Mouse (Mus musculus): ENCODE data around the gene Fkbp1a.

The Fkbp1a gene

DNA sequence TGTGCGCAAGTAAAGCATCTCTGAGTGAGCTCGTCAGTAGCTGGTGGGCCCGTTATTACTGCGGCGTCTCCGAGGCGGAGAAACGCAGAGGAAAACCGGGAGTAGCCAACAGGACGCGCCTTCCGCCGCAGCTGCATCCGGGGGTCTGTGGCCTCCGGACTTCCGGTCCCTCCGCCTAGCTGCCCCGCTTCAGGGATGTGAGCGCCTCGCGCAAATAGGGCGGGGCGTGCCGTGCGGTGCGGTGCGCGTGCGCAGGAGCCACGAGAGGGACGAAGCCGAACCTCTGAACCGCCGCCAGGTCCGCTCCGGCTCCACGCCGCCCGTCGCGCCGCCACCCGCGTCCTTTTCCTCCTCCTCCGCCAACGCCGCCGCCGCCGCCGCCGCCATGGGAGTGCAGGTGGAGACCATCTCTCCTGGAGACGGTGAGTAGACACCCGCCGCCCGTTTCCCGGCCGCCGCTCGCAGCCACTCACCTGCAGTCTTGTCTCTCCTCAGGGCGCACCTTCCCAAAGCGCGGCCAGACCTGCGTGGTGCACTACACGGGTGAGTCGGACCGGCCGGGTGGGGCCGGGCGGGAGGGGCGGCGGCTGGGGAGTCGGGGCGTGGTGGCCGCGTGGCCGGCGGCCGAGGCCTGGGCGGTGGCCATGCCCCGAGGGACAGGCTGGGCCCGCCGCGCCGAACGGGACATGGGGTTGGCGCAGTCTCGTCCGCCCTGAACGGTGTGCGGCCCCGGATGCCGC is at the start of gene Fkbp1a:
Gene Fkbp1a (plus strand): TSS at position 161 of the 740 bp plus-strand sequence.
- DNase-seq (ENCODE audit: low read depth, low spot score), result peak; percentile 96

DNA sequence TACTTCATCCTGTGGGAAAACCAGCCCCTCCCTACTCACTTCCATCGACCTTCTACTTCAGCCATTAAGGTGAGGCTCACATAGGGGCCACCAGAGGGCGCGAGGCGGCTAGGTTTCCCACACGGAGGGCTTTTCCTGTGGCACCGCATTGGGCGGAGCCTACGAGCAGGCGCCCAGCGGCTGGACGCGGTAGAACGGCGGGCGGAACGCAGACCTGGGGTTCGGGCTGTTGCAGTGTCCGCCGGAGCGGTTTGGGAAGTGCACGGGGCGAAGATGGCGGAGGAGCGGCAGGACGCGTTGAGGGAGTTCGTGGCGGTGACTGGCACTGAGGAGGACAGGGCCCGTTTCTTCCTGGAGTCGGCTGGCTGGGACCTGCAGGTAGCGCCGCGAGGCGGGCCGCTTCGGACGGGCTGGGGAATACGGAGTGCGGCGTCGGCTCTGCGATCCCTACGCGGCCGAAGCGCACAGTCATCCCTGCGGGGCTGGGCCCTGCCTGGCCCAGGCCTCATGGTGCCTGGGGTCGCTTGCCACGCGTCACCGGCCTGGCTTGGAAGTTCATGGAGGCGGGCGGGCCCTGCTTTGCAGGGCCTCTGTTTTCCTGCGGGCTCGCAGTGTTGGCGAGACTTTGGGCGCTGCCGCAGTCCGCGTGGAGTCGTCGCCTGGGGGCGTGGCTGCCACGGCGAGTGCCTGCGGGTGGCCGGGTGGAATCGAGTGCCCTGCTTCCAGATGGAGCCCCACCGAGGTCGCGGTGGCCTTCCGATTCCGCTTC is 48.1 kb upstream of the Fkbp1a start, which contains the start of gene Nsfl1c:
Gene Nsfl1c (plus strand): TSS at position 148 of the 769 bp plus-strand sequence.
- DNase-seq (ENCODE audit: low read depth, low spot score), result peak; percentile 96

DNA sequence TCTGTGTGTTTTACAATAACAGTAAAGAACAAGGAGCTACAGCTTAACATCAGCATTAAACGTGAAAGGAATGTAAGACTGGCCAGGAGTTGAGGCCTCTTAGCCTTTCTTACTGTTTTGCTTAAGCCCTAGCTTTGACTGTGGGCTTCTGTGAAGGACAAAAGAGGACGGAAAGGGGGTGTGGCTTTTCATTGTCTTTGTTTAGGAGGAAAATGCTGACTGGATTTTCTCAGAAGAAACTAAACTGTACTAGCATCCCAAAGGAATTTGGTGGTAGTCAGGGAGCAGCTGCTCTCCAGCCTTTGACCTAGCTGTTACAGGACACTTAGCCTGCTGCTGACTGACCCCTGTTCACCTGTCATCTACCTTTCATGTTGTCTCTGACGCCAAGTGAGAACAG is 43.9 kb upstream of the Fkbp1a start:
- no peak for DNase-seq (ENCODE audit: low read depth, low spot score)

DNA sequence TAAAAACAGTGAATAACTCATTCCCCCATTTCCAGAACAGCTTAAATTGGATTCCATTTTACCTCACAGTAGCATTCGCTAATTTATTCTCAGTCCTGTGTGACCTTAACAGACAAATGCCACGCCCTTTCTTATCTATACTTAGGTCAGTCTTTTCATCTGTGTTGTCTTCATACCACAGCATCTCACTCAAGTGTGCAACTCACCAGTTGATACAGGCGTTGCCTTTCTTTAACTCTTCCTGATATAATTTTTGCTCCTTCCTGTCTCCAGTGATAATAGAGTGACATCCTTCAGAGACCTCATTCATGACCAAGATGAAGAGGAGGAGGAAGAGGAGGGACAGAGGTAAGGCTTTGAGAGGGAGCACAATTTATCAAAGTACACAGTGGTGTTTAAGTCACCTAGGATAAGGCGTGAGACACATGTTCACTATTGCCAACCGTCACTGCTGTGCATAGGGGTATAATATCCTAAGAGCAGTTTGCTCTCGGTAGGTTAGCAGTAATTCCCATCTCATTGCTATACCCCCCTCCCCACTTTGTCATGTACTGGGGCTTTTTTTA is 41.8 kb upstream of the Fkbp1a start:
- no peak for DNase-seq (ENCODE audit: low read depth, low spot score)

DNA sequence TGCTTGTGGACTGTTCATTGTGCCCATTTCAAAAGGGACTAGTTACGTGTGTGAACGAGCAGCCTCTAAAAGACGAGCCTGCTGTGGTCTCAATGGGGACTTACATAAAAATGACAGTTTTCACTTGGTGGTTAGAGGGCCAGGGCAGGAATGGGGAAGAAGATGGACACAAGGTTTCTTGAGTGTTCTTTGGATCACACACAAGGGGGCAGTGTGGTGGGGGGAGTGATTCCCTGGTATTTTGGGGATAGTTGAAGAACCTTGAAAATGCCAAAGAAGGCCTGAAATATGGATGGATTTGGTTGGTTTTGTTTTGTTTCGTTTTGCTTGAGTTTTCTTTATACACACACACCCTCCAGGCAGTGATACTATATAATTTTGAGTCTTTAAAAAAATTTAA is 38.1 kb upstream of the Fkbp1a start:
- no peak for DNase-seq (ENCODE audit: low read depth, low spot score)

DNA sequence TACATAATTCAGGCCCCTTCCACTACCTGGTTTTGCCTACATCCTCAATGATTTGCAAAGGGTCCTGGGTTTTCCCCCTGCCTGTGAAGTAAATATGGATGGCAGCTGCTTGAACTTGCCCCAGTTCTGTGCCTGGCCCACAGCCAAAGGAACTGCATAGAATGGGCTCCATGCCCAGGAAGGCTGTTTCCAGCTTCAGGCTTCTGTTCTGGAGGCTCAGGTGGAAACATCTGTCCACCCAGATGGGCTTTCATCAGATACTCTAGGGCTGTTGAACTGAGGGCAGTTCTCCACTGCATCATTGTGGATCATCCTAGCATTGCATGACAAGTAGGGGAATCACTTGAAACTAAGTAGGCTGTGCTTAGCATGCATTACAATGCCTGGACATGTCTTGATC is 30.1 kb upstream of the Fkbp1a start:
- DNase-seq (ENCODE audit: low read depth, low spot score), result no peak

DNA sequence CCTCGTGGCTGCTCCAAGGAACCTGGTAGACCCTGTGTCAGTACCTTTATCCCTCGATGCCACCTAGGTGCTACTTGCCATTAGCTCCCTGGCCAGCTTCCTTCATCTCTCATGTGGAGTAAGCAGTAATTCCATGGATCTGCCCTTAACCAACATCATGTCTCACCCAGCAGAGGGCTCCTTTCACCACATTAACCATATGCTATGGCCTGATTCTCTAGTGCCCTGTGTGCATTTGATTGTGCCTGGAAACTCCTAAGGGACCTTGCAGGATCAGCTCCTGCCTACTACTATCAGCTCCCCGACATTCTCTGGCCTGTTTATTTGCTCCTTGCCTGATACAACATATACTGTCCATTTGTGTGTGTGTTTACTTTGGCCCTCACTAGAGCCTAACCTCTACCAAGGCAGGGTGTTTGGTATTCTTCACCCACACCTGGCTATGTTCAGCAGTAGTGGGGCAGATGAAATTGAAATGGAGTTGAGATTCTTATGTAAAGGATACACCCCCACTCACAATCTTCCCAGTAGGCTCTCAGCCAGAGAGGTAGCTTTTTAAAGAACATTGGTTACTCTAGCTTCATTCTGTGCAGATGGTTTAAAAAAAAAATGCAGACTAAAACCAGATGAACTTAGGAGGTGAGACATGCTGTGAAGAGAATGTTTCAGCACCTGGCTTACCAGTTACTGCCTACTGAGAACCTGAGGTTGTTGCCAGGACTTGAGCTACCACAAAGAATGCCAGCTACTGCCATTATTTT is 28.6 kb upstream of the Fkbp1a start:
- DNase-seq (ENCODE audit: low read depth, low spot score), result peak; percentile 21

DNA sequence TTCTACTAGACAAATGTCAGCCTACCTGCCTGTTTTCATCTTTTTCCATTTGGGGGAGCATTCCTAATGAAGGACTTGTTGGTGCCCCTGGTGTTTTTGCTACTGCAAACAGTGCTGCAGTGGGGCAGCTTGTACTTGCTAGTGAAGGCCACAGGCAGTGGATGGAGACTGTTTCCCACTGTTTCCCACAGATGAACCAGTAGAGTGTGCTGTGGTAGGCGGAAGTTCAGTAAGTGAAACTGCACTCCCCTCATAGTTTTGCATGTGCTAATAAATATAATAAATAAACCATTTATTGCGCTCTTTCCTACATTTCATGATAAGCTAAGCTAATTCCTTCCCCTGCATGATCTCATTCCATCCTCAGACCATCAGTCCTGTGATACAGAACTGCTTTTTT is 23.3 kb upstream of the Fkbp1a start:
- DNase-seq (ENCODE audit: low read depth, low spot score), result no peak

DNA sequence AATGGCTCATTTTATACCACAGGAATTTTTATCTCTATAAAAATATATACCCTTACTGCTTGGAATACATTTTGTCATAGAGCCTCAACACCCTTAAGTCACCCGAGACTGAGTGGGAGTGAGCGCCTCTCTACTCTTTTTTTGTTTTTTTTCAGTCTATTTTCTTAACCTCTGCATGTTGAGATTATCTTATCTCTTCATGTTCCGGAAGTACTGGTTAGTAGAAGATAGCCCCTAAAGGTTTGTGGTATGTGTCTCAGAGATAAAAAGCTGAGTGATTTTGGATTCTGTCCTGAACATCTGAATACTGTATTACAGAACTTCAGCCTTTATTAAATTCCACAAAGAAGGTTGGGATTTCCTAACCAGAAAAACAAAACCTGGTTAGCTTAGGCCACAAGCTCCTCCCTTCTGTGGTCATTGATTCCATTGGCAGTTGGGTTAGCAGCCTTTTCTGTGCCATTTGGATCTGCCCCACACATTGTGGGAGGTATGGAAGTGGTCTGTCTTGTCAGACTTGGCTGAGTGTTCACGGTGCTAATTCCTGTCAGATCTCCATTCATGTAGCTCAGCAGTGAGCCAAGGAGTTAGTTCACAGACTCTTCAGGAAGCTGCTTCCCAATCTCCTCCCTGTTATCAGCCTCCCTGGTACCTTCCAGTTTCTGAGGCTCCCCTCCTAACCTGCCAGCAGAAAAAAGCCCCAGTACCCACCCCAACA is 17.8 kb upstream of the Fkbp1a start:
- no peak for DNase-seq (ENCODE audit: low read depth, low spot score)

DNA sequence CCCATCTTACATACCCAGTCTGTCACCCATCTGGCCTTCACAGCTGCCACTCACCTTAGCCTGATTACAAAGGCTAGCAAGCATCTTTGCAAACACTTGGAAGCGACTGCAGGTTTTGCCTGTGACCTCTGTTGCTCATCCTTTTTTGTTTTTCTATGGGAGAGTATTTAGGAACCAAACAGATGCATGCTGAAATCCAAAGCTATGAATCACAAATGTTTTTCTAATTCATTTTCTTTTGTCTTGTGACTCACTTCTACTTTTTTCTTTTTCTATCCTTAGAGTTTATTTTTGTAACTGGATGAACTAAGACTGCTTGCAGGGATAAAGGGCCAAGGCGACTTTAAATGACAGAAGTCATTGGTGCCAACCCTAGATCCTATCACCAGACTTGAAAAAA is 16.8 kb upstream of the Fkbp1a start:
- no peak for DNase-seq (ENCODE audit: low read depth, low spot score)

DNA sequence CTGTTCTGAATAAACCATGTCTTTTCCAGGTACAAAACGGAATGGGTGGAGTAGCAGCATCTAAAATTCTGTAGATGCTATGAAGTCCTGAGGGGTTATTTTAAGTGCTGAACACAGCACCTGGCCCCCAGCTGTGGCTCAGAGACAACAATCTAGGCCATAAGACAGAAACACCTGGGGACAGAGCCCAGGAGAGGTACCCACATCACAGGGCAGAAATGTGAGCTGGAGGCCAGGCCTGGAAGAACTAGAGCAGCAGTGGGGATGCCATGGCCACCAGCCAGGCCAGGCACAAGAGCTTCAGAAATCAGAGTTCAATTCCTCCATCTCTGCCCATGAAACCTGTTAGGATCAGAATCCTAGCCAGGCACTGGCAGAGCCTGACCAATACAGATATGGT is 14.2 kb upstream of the Fkbp1a start:
- no peak for DNase-seq (ENCODE audit: low read depth, low spot score)

DNA sequence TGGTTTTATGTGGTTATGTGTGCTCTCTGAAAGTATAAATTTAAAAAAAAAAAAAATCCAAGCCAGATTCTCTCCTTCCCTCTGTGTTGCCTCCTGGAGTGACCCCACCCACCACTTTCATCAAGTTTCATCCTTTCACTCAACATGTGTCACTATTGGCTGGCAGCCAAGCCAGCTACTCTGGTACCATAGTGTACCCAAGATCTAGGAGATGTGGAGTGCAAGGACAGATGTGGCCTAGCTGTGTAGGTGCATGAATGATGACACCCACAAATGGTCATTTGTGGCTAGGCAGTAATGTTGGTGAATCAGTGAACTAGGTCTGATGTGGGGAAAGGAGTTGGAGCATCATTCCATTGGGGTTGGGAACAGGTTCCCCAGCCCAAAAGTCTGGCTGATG is 13.1 kb upstream of the Fkbp1a start:
- DNase-seq (ENCODE audit: low read depth, low spot score), result no peak

DNA sequence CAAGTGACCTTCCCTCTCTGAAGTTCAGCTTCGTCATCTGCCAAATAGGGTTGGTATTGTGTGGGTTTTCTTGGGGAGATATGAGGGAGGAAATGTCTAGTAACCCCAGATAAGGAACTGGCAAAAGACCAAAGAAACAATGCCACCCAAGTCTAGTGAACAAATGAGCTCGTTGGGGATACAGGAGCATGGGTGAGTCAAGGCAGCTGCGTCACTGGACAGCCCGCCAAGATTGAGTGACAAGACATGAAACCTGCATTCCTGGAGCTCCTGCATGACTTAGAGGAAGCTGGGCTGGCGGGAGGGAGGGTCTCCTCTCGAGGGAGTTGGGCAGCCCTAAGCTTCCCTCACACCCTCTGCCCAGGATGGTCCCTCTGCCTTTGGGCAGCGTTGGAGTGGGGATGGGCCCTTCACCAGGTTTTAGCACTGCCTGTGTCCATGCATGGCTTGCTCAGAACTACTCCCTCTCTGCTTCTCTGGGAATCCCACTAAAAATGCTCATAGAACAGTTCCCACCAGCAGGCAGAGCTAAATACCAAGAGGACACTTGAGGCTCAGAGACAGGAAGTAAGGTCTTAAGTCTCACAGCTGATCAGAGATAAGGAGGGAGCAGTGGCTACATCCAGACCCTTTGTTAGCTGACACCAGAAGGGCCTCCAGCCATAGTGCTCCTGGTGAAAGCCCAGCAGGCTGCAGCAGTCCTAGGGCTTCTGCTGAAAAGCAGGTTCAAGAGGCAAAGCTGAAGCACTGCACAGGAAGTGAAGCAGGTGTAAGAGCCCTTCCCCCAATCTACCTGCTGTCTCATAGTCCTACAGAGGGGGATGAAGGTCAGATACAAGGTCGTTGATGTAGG is 11.7 kb upstream of the Fkbp1a start:
- DNase-seq (ENCODE audit: low read depth, low spot score), result peak; percentile 41

DNA sequence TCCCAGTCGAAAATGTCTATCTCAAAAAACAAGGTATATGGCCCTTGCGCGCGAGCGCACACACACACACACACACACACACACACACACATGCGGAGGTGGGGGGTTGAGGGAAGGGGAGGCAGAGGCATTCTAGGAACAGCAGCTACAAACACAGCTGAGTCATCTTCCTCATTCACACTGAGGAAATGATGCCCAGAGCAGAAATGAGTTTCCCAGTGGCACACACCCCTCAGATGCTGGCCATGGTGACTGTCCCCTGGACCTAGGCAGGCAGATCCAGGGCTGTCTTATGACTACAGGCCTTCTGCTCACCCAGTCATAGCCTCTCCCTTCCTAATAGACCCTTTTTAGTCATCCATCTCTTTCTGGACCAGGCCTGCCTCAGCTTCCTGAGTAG is 8.7 kb upstream of the Fkbp1a start:
- no peak for DNase-seq (ENCODE audit: low read depth, low spot score)

DNA sequence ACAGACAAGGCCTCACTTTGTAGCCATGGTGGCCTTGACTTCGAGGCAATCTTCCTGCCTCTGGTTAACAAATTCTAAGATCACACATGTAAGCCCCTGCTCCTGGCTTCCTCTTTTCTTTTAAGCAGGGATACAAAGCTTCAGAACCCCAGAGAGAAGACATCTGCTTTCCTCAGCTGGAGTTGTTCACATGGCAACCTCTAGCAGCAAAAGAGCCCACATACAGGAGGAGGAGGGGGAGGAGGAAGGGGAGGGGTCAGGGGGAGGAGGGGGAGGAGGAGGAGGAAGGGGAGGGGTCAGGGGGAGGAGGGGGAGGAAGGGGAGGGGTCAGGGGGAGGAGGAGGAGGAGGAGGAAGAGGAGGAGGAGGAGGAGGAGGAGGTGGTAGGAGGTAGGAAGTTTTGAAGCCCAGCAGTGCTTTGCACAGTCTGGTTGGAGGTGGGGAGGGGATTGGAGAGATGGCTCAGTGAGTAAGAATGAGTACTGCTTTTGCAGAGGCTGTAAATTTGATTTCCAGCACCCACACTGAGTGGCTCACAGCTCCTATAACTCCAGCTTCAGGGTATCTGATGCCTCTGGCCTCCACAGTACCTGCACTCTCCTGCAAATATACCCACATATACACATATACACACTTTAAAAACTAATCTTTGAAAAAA is 6.2 kb upstream of the Fkbp1a start:
- peak; percentile 49 for DNase-seq (ENCODE audit: low read depth, low spot score)

DNA sequence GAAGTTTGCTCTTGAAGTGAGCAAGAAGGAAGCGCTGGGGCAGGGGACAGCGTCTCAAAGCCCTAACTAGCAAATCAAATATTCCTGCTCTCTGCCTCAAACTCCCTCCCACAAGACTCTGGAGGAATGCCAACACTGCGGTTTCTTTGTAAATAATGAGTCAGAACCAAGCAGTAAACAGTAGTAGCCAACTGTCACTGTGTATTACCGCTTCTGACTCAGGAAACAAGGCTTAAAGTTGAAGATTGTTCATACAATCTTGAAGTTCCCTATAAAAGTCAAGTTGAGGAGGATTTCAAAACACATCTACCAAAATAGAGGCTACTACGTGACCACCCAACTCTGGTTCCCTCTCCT is 5.7 kb upstream of the Fkbp1a start:
- DNase-seq (ENCODE audit: low read depth, low spot score), result peak; percentile 80

DNA sequence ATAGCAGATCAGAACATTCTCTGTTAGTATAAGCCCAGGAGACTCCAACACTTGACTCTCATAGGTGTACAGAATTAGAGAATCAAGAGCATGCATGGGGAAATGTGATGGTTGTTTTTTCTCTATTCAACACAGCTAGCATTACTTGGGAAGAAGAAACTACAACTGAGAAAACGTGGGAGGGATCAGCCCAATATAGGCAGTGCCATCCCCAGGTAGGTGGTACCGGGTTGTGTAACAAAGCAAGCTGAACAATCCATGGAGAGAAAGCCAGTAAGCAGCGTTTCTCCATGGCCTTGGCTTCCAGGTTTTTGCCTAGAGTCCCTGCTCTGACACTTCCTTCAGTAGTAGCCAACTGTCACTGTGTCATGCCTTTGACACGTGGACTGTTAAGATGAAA is 3.6 kb upstream of the Fkbp1a start:
- DNase-seq (ENCODE audit: low read depth, low spot score), result no peak

DNA sequence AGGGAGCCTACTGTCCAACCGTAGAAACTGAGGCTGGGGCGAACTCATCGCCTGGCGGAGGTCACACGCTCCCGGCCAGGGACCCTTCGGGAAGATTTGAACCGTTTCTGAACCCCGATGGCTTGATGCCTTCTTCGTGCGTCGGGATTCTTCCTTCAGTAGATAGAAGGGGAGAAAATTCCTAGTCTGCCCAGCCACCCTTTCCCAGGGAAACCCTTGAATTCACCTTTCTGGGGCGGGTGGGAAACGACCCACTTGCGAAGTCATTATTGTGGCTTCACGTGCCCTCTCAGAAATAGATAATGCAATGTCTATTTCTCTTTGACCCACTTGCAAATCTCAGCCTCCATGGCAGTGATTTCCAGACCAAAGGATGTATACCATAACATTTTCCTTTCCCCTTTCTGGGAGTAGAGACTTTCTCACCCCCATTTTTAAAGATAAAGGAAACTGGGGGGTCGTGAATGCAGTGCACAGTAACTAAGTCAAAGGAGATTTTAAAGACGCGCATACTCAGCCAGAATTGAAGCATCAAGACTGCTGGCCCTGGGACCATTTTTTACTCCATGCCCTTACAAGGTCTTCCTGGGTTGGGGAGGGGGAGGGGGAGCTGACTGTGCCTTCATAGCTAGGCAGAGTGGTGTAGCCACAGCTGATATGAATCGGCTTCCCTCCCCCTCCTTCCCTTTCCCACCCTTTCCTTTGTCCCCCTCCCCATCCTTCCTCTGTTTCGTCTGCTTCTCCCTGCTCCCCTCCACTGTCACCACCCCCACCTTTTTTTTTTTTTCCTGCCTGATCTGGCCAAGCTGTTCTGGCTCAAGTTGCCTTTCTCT is 996 bp downstream of the Fkbp1a start:
- peak; percentile 73 for DNase-seq (ENCODE audit: low read depth, low spot score)

DNA sequence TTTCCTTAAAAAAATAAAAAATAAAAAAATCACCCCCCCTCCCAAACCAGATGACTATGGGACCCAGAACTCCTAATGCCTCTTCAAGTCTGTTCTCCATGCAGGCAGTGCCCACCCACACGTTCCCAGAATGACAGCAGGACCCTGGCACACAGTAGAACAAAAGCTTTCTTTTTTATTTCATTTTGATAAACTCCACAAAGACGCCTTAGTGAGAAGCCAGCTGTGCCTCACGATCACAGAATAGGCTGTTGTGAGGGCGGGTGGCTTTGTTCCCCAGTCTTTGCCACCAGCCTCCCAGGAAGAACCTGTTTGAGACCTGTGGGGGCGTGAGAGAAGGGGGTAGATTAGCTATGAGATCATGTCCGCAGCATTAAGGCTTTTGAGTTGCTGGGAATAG is 2.4 kb downstream of the Fkbp1a start:
- DNase-seq (ENCODE audit: low read depth, low spot score), result no peak
